Mouse (Mus musculus) midbrain, embryonic 13.5 days (tissue): ENCODE measurements around the gene Cd19. TPM values are rescaled to one million over a fixed set of nuclear protein-coding genes. Genes with fewer than 3 reads are reported as not detected.
A peak's percentile ranks its signal among the peaks of the same experiment; 100 is the strongest.

Experiments
- ATAC-seq: fragments of 200-750 bp; cut with Nextera tagmentation; 2 replicates; pipeline ENCODE4 v1.8.0; 2017; ENCODE audit warnings: mild to moderate bottlenecking, moderate TSS enrichment, moderate library complexity
- H3K27ac ChIP-seq: fragments of 300-500 bp; sonication (generic); 2 replicates; pipeline ENCODE4 v1.5.1; 2015; ENCODE audit warnings: inconsistent platforms, mild to moderate bottlenecking, moderate library complexity
- H3K27me3 ChIP-seq: fragments of 300-500 bp; sonication (generic); 2 replicates; pipeline ENCODE4 v1.6.1; 2015; ENCODE audit warnings: mild to moderate bottlenecking, inconsistent platforms
- H3K36me3 ChIP-seq: fragments of 300-500 bp; sonication (generic); 2 replicates; pipeline ENCODE4 v1.6.1; 2015; ENCODE audit warnings: mild to moderate bottlenecking, inconsistent platforms
- H3K4me1 ChIP-seq: fragments of 300-500 bp; sonication (generic); replicated peaks from 2 replicates; pipeline ENCODE4 v1.6.1; 2015; ENCODE audit warnings: inconsistent platforms
- H3K4me2 ChIP-seq: fragments of 300-500 bp; sonication (generic); replicated peaks from 2 replicates; pipeline ENCODE4 v1.6.1; 2015; ENCODE audit warnings: moderate library complexity, mild to moderate bottlenecking, inconsistent platforms
- H3K4me3 ChIP-seq: fragments of 300-500 bp; sonication (generic); replicated peaks from 2 replicates; pipeline ENCODE4 v1.5.1; 2015; ENCODE audit warnings: mild to moderate bottlenecking, inconsistent platforms
- H3K9ac ChIP-seq: fragments of 300-500 bp; sonication (generic); replicated peaks from 2 replicates; pipeline ENCODE4 v1.6.1; 2015; ENCODE audit warnings: mild to moderate bottlenecking, inconsistent platforms
- H3K9me3 ChIP-seq: fragments of 300-500 bp; sonication (generic); 2 replicates; pipeline ENCODE4 v1.6.1; 2016; ENCODE audit warnings: mild to moderate bottlenecking, inconsistent platforms
- WGBS: fragments of 180-500 bp; shearing (Covaris S2); methylation state at CpG from one replicate; pipeline ENCODE4 v1.1.7; 2015; 5-methylcytosine and 5-hydroxymethylcytosine counted together
- polyA plus RNA-seq: library from polyadenylated mRNA; unstranded; fragments of >200 nt; fragmentation: Nextera tagmentation; extraction: Ambion mirVana; gene quantifications from 2 replicates; pipeline ENCODE4 v1.2.1, GENCODE M21; 2015

Cd19 gene
- polyA plus RNA-seq, 1 experiment from 2014 or later: not detected

- no peaks in the 10 kb centered on the region for H3K4me1 ChIP-seq
- no peak for ATAC-seq
- peaks cover 16% of the 10 kb centered on the region for H3K36me3 ChIP-seq
- WGBS: 94% methylated on average over 3 of the region's 3 CpGs
- no peak overlapping the region for H3K9ac ChIP-seq
- H3K4me2 ChIP-seq: no peak overlapping the region
- no peaks in the 10 kb centered on the region for H3K27me3 ChIP-seq
- no peak overlapping the region for H3K27ac ChIP-seq
- H3K4me3 ChIP-seq: no peak overlapping the region
- no peaks in the 10 kb centered on the region for H3K9me3 ChIP-seq
These were observed 37.6 kb upstream of the Cd19 start for GRCm38 (mm10) chr7:126452244-126452643.

DNA sequence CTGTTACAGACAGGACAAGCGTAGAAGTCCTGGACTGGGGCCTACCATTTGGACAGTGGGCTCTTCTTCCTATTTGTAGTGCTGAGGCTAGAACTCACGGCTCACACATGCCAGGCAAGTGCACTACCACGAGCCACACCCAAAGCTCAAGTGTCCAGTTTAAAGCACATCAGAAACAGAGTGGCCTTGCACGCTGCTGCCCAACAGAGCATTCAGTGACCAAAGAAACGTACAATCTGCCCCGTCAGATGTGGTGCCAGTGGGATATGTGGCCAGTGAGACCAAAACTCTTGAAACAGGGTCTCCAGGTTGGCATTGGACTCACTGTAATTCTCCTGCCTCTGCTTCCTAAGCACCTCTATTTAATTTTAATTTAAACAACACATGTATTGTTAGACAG lies 36.0 kb upstream of the Cd19 start:
- 90% methylated on average over 6 of the region's 6 CpGs for WGBS
- Histone ChIP-seq H3K4me3 (no peak overlapping the region), H3K27ac (no peak overlapping the region), H3K9me3 (no peaks in the 10 kb centered on the region), H3K36me3 (peaks cover 31% of the 10 kb centered on the region), H3K4me1 (no peaks in the 10 kb centered on the region), H3K9ac (no peak overlapping the region), H3K4me2 (no peak overlapping the region), H3K27me3 (no peaks in the 10 kb centered on the region)
- no peak for ATAC-seq

GRCm38 (mm10) chr7:126449991-126450390 lies 35.3 kb upstream of the Cd19 start:
- ATAC-seq: no peak
- H3K4me2 ChIP-seq: no peak overlapping the region
- H3K4me1 ChIP-seq: no peaks in the 10 kb centered on the region
- WGBS: 93% methylated on average over 18 of the region's 18 CpGs
- H3K9me3 ChIP-seq: no peaks in the 10 kb centered on the region
- no peak overlapping the region for H3K4me3 ChIP-seq
- peaks cover 37% of the 10 kb centered on the region for H3K36me3 ChIP-seq
- H3K9ac ChIP-seq: no peak overlapping the region
- H3K27ac ChIP-seq: no peak overlapping the region
- H3K27me3 ChIP-seq: no peaks in the 10 kb centered on the region

- WGBS: 92% methylated on average over 19 of the region's 19 CpGs
- H3K4me2 ChIP-seq: no peak overlapping the region
- H3K4me1 ChIP-seq: no peaks in the 10 kb centered on the region
- H3K9me3 ChIP-seq: no peaks in the 10 kb centered on the region
- H3K27me3 ChIP-seq: no peaks in the 10 kb centered on the region
- no peak overlapping the region for H3K9ac ChIP-seq
- no peak for ATAC-seq
- H3K27ac ChIP-seq: no peak overlapping the region
- no peak overlapping the region for H3K4me3 ChIP-seq
- peaks cover 49% of the 10 kb centered on the region for H3K36me3 ChIP-seq
These were observed 33.8 kb upstream of the Cd19 start for GRCm38 (mm10) chr7:126448481-126448880.

DNA sequence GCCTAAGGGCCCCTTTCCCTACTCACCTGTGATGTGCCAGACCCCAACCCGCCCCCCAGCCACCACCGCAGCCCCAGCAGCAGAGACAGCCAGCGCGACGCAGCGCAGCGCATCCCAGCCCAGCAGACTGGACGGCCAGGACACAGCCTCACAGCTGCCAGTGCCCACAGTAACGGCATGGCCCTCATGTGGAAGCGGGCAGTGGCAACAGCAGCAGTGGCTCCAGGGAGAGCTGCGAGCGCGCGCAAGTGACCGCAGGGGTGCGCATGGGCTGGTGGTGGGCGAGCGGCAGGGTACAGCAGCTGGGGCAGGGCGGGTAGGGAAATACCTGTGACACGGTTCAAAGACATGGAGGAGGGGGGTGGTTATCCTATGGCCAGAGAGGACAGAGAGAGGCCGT lies 31.5 kb upstream of the Cd19 start:
- no peak overlapping the region for H3K27ac ChIP-seq
- peaks cover 63% of the 10 kb centered on the region for H3K36me3 ChIP-seq
- no peak overlapping the region for H3K9ac ChIP-seq
- H3K9me3 ChIP-seq: no peaks in the 10 kb centered on the region
- no peak overlapping the region for H3K4me3 ChIP-seq
- no peaks in the 10 kb centered on the region for H3K27me3 ChIP-seq
- no peaks in the 10 kb centered on the region for H3K4me1 ChIP-seq
- H3K4me2 ChIP-seq: no peak overlapping the region
- ATAC-seq: no peak
- WGBS: 93% methylated on average over 21 of the region's 21 CpGs

- Histone ChIP-seq H3K4me1 (no peaks in the 10 kb centered on the region), H3K9ac (no peak overlapping the region), H3K4me2 (no peak overlapping the region), H3K4me3 (no peak overlapping the region), H3K27ac (no peak overlapping the region), H3K9me3 (no peaks in the 10 kb centered on the region), H3K36me3 (peaks cover 63% of the 10 kb centered on the region), H3K27me3 (no peaks in the 10 kb centered on the region)
- WGBS: 92% methylated on average over 15 of the region's 15 CpGs
- no peak for ATAC-seq
These were observed 30.6 kb upstream of the Cd19 start for GRCm38 (mm10) chr7:126445104-126445815.

GRCm38 (mm10) chr7:126444536-126444935 lies 29.8 kb upstream of the Cd19 start:
- H3K27me3 ChIP-seq: no peaks in the 10 kb centered on the region
- H3K9me3 ChIP-seq: no peaks in the 10 kb centered on the region
- peaks cover 65% of the 10 kb centered on the region for H3K36me3 ChIP-seq
- no peaks in the 10 kb centered on the region for H3K4me1 ChIP-seq
- WGBS: 93% methylated on average over 9 of the region's 9 CpGs
- H3K27ac ChIP-seq: no peak overlapping the region
- H3K9ac ChIP-seq: no peak overlapping the region; the same call in 1 of the 2 replicates
- no peak for ATAC-seq
- H3K4me3 ChIP-seq: no peak overlapping the region
- no peak overlapping the region for H3K4me2 ChIP-seq

DNA sequence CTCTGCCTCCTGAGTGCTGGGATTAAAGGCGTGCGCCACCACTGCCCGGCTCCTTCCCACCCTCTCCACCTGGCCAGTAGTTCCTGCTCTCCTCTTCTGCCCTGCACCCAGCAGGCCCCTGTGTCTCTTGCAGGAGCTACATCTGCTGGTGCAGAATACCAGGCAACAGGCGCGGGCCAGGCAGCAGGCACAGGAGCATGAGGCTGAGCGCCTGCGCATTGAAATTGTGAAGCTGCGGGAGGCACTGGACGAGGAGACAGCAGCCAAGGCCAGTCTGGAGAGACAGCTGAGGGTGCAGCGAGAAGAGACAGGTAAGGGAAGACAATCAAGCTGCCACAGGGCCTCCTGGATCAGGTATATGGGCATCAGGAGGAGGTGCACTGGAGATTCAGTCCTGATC lies 29.3 kb upstream of the Cd19 start:
- Histone ChIP-seq H3K4me2 (no peak overlapping the region), H3K27ac (no peak overlapping the region), H3K4me3 (no peak overlapping the region), H3K4me1 (no peaks in the 10 kb centered on the region), H3K9me3 (no peaks in the 10 kb centered on the region), H3K9ac (no peak overlapping the region), H3K27me3 (no peaks in the 10 kb centered on the region), H3K36me3 (peaks cover 65% of the 10 kb centered on the region)
- ATAC-seq: no peak
- 92% methylated on average over 10 of the region's 10 CpGs for WGBS

- Histone ChIP-seq H3K27me3 (no peaks in the 10 kb centered on the region), H3K9me3 (no peaks in the 10 kb centered on the region), H3K27ac (no peak overlapping the region), H3K36me3 (peaks cover 38% of the 10 kb centered on the region), H3K4me3 (no peak overlapping the region), H3K4me1 (no peaks in the 10 kb centered on the region), H3K4me2 (no peak overlapping the region), H3K9ac (0 out of 2 replicates have a peak overlapping the region, but pooled peaks have one; percentile 7)
- ATAC-seq: no peak
- WGBS: 86% methylated on average over 9 of the region's 9 CpGs
These were observed 25.4 kb upstream of the Cd19 start for GRCm38 (mm10) chr7:126440134-126440533.

GRCm38 (mm10) chr7:126436851-126437250 lies 22.2 kb upstream of the Cd19 start:
- H3K27me3 ChIP-seq: no peaks in the 10 kb centered on the region
- no peaks in the 10 kb centered on the region for H3K4me1 ChIP-seq
- no peaks in the 10 kb centered on the region for H3K9me3 ChIP-seq
- H3K4me2 ChIP-seq: no peak overlapping the region
- WGBS: 19% methylated on average over 8 of the region's 8 CpGs
- H3K36me3 ChIP-seq: peaks cover 26% of the 10 kb centered on the region
- no peak overlapping the region for H3K27ac ChIP-seq
- no peak for ATAC-seq
- no peak overlapping the region for H3K9ac ChIP-seq
- H3K4me3 ChIP-seq: no peak overlapping the region

DNA sequence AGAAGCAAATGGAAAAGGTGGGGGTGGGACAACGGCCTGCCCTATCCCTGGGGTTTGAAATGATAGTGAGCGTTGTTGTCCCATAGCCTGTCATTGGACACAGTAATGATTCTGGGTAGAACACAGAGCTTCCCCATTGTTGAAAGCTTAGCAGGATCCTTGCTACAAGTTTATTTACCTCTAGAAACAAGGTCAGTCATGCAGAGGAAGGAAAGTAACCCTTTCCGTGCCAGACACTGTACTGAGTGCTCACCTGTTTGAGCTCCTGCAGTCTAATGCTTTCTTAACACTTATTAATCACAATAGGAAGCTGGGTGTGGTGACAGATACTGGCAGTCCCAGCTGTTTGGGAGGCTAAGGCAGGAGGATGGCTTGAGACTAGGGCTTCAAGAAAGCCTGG lies 21.1 kb upstream of the Cd19 start:
- no peaks in the 10 kb centered on the region for H3K27me3 ChIP-seq
- H3K36me3 ChIP-seq: peaks cover 25% of the 10 kb centered on the region
- H3K27ac ChIP-seq: no peak overlapping the region
- H3K4me2 ChIP-seq: no peak overlapping the region
- H3K4me3 ChIP-seq: no peak overlapping the region
- H3K9me3 ChIP-seq: no peaks in the 10 kb centered on the region
- no peak for ATAC-seq
- no peaks in the 10 kb centered on the region for H3K4me1 ChIP-seq
- WGBS: 83% methylated on average over 3 of the region's 3 CpGs
- H3K9ac ChIP-seq: no peak overlapping the region

GRCm38 (mm10) chr7:126434726-126435125 lies 20.0 kb upstream of the Cd19 start:
- Histone ChIP-seq H3K27me3 (no peaks in the 10 kb centered on the region), H3K4me3 (no peak overlapping the region), H3K4me1 (peaks cover 4% of the 10 kb centered on the region), H3K9ac (no peak overlapping the region), H3K9me3 (no peaks in the 10 kb centered on the region), H3K4me2 (no peak overlapping the region), H3K27ac (no peak overlapping the region), H3K36me3 (peaks cover 22% of the 10 kb centered on the region)
- ATAC-seq: no peak
- WGBS: 91% methylated on average over 7 of the region's 7 CpGs

- H3K9me3 ChIP-seq: no peaks in the 10 kb centered on the region
- H3K27ac ChIP-seq: no peak overlapping the region
- no peak for ATAC-seq
- H3K4me3 ChIP-seq: no peak overlapping the region
- no peak overlapping the region for H3K4me2 ChIP-seq
- H3K9ac ChIP-seq: no peak overlapping the region
- peaks cover 14% of the 10 kb centered on the region for H3K36me3 ChIP-seq
- H3K27me3 ChIP-seq: no peaks in the 10 kb centered on the region
- peaks cover 22% of the 10 kb centered on the region for H3K4me1 ChIP-seq
These were observed 15.5 kb upstream of the Cd19 start for GRCm38 (mm10) chr7:126430167-126430566.
